Mouse (Mus musculus): Measurements from ENCODE around the gene Gm20481. TPM values are rescaled to one million over a fixed set of nuclear protein-coding genes. Genes with fewer than 3 reads are reported as not detected.
"Not testable (repeated sequence)": the region's sequence is repeated elsewhere in the genome, so short reads cannot be mapped to it uniquely, and the experiment has no call there.

Gene Gm20481
- total RNA-seq, 1 experiment from 2014 or later, result not detected

DNA sequence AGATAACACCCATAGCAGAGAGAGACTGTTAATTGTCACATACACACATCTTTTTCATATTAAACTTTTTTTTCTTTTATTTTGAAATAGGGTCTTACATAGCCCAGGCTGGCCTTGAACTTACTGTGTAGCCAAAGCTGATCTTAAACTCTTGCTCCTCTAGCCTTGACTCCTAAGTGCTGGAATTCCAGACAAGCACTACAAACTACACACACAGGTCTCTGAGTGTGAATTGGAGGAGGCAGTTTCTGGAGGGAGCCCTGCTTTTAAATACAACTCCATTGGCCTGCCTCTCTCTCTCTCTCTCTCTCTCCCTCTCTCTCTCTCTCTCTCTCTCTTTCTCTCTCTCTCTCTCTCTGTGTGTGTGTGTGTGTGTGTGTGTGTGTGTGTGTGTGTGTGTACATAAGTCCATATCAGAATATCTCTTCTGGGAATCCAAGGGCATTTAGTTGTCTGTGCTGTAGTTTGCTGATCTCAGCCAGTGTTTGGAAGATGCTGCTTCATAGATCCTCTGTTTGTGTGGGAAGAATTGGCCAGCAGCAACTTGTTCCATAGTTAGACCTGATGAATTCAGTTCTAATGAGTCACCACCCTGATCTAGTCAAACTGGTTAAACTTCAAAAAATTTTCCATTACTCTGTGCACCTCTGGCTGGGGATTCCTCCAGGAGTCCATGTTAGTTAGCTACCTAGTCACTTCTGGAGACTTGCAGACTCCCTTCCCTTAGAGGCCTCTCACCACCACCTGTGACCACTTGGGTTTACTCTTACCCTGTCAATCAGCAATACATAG lies 8.8 kb upstream of the Gm20481 start:
- ATAC-seq (replicated peaks in 1 of 2; ENCODE audit: insufficient read depth in 1 of 2, low FRiP score in 2 of 2, low TSS enrichment in 1 of 2, low read depth in 1 of 2, poor library complexity in 2 of 2, severe bottlenecking in 2 of 2), result no peak

DNA sequence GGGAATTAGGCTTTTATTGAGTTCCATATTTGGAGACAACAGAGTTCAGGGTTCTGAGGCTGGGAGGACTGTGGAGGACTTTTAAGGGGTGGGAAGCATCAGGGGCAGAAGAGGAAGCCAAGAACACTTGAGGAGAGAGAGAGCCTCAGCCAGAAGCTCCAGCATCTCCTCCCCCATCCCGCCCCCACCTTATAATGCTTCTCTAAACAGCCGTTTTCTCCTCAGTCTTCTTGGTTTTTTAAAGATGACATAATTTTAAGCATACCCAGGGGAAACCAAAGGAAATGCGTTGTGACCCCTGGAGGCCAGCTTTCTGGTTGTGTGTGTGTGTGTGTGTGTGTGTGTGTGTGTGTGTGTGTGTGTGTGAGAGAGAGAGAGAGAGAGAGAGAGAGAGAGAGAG lies 7.6 kb upstream of the Gm20481 start:
- ATAC-seq (replicated peaks in 1 of 2; ENCODE audit: insufficient read depth in 1 of 2, low FRiP score in 2 of 2, low TSS enrichment in 1 of 2, low read depth in 1 of 2, poor library complexity in 2 of 2, severe bottlenecking in 2 of 2), result no peak

GRCm38 (mm10) chr17:34962841-34963240 lies 6.9 kb upstream of the Gm20481 start:
- no peak for ATAC-seq (replicated peaks in 1 of 2; ENCODE audit: insufficient read depth in 1 of 2, low FRiP score in 2 of 2, low TSS enrichment in 1 of 2, low read depth in 1 of 2, poor library complexity in 2 of 2, severe bottlenecking in 2 of 2)

DNA sequence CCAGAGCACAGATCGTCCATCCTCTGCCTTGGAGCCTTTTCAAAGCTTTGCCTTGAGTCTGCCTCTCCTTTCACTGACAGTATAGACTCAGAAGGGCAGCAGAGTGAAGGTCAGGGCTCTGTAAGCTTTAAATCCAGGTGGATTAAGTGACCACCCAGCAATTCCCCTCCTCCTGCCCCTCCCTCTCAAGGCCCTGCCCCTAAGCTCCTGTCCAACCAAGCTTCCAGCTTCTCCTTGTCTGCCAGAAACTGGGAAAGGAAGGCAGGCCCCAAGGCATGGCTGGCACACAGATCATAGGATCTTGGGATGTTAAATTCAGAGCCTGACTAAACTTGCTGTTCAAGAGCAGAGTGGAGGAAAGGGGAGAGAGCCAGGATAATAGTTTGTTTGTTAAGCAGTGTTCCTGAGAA lies 5.1 kb upstream of the Gm20481 start:
- ATAC-seq (replicated peaks in 1 of 2; ENCODE audit: insufficient read depth in 1 of 2, low FRiP score in 2 of 2, low TSS enrichment in 1 of 2, low read depth in 1 of 2, poor library complexity in 2 of 2, severe bottlenecking in 2 of 2), result no peak

GRCm38 (mm10) chr17:34965627-34966026 lies 4.1 kb upstream of the Gm20481 start:
- ATAC-seq (replicated peaks in 1 of 2; ENCODE audit: insufficient read depth in 1 of 2, low FRiP score in 2 of 2, low TSS enrichment in 1 of 2, low read depth in 1 of 2, poor library complexity in 2 of 2, severe bottlenecking in 2 of 2), result no peak

DNA sequence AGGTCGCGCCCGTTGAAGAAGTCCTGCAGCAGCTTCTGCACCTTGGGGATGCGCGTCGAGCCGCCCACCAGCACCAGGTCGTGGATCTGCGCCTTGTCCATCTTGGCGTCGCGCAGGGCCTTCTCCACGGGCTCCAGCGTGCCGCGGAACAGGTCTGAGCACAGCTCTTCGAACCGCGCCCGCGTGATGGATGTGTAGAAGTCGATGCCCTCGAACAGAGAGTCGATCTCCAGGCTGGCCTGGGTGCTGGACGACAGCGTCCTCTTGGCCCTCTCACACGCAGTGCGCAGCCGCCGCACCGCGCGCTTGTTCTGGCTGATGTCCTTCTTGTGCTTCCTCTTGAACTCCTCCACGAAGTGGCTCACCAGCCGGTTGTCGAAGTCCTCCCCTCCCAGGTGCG lies 1.1 kb downstream of the Gm20481 start:
- ATAC-seq (replicated peaks in 1 of 2; ENCODE audit: insufficient read depth in 1 of 2, low FRiP score in 2 of 2, low TSS enrichment in 1 of 2, low read depth in 1 of 2, poor library complexity in 2 of 2, severe bottlenecking in 2 of 2), result not testable (repeated sequence)

DNA sequence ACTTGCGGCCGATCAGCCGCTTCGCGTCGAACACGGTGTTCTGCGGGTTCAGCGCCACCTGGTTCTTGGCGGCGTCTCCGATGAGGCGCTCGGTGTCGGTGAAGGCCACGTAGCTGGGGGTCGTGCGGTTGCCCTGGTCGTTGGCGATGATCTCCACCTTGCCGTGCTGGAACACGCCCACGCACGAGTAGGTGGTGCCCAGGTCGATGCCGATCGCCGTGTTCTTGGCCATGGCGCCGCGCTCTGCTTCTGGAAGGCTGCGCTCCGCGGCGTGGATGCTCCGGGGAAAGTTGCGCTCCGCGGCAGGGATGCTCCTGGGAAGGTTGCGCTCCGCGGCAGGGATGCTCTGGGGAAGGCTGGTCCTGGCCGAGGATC lies 2.0 kb downstream of the Gm20481 start:
- peak in 1 of 2 experiments; percentile 18; a peak in 1 of 4 replicates for ATAC-seq (replicated peaks in 1 of 2; ENCODE audit: insufficient read depth in 1 of 2, low FRiP score in 2 of 2, low TSS enrichment in 1 of 2, low read depth in 1 of 2, poor library complexity in 2 of 2, severe bottlenecking in 2 of 2)

GRCm38 (mm10) chr17:34972069-34972749 lies 2.5 kb downstream of the Gm20481 start, which contains the start of the genes Hspa1a and Hspa1l:
Gene Hspa1a, minus strand, starts transcription at chr17:34972156.
Gene Hspa1l, plus strand, starts transcription at chr17:34972703.
- peak; percentile 91 to 95 for ATAC-seq (replicated peaks in 1 of 2; ENCODE audit: insufficient read depth in 1 of 2, low FRiP score in 2 of 2, low TSS enrichment in 1 of 2, low read depth in 1 of 2, poor library complexity in 2 of 2, severe bottlenecking in 2 of 2)

- ATAC-seq (replicated peaks in 1 of 2; ENCODE audit: insufficient read depth in 1 of 2, low FRiP score in 2 of 2, low TSS enrichment in 1 of 2, low read depth in 1 of 2, poor library complexity in 2 of 2, severe bottlenecking in 2 of 2), result no peak
Observed at GRCm38 (mm10) chr17:34975581-34976492, 6.1 kb downstream of the Gm20481 start.

DNA sequence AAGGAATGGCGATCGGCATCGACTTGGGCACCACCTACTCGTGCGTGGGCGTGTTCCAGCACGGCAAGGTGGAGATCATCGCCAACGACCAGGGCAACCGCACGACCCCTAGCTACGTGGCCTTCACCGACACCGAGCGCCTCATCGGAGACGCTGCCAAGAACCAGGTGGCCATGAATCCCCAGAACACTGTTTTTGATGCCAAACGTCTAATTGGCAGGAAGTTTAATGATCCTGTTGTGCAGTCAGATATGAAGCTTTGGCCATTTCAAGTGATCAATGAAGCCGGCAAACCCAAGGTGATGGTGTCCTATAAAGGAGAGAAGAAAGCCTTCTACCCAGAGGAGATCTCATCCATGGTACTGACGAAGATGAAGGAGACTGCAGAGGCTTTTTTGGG lies 7.3 kb downstream of the Gm20481 start:
- ATAC-seq (replicated peaks in 1 of 2; ENCODE audit: insufficient read depth in 1 of 2, low FRiP score in 2 of 2, low TSS enrichment in 1 of 2, low read depth in 1 of 2, poor library complexity in 2 of 2, severe bottlenecking in 2 of 2), result no peak

DNA sequence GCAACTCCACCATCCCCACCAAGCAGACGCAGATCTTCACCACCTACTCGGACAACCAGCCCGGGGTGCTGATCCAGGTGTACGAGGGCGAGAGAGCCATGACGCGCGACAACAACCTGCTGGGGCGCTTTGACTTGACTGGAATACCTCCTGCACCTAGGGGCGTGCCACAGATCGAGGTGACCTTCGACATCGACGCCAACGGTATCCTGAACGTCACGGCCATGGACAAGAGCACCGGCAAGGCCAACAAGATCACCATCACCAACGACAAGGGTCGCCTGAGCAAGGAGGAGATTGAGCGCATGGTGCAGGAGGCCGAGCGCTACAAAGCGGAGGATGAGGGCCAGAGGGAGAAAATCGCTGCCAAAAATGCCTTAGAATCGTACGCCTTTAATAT lies 8.5 kb downstream of the Gm20481 start:
- ATAC-seq (replicated peaks in 1 of 2; ENCODE audit: insufficient read depth in 1 of 2, low FRiP score in 2 of 2, low TSS enrichment in 1 of 2, low read depth in 1 of 2, poor library complexity in 2 of 2, severe bottlenecking in 2 of 2), result no peak

DNA sequence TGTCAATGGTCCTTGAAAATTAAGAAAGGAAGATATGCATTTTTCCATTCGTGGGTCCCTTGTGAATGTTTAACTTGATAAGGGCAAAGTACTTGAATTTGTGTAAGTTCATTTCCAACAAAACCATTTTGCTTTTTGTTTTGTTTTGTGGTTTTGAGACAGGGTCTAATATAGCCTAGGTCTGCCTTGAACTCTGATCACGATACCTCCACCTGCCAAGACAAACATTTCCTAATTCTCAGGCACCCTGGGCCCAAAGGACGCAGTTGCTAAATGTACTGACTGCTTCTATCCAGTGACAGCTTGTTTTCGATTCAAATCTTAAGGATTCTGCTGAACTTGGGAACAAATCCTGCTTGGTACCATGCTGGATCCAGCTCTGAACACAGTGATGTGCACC lies 9.9 kb downstream of the Gm20481 start:
- no peak for ATAC-seq (replicated peaks in 1 of 2; ENCODE audit: insufficient read depth in 1 of 2, low FRiP score in 2 of 2, low TSS enrichment in 1 of 2, low read depth in 1 of 2, poor library complexity in 2 of 2, severe bottlenecking in 2 of 2)

DNA sequence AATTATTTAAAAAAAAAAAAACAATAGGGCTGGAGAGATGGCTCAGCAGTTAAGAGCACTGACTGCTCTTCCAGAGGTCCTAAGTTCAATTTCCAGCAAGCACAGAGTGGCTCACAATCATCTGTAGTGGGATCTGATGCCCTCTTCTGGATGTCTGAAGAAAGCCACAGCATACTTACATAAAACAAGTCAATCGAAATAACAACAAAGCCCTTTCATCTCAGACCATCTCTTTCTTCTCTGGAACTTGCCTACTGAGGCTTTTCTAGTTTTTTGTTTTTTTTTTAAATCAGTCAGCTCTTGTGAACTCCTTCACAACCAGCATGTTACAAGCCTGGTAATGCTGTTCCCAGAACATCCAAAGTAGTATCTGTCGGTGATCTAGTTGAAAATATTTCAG lies 10.9 kb downstream of the Gm20481 start:
- ATAC-seq (replicated peaks in 1 of 2; ENCODE audit: insufficient read depth in 1 of 2, low FRiP score in 2 of 2, low TSS enrichment in 1 of 2, low read depth in 1 of 2, poor library complexity in 2 of 2, severe bottlenecking in 2 of 2), result no peak

DNA sequence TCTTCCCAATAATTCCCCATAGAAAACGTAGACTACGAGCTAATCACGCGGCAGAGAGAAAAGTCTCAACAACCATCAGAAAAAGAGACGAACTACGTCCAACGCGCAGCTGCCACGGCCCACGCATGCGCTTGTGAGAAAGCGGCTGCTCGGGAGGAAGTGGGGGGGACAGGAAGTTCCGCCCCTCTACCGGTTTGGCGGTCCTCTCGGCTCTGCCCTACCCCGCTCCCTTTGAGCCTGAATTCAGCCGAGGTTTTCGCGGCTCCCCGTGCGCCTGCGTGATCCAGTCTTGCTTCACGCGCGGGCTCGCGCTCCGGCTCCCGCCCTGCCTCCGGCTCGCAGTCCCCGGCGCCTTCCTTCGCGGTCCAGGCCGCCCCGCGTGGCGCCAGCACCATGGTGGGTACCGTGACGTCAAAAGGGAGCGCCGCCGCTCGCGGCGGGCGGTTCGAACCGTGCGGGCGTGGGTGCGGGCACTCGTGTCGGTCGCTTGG lies 12.0 kb downstream of the Gm20481 start, which contains the start of gene Lsm2:
TSS of gene Lsm2 (plus strand) at position 173 of the 491 bp plus-strand sequence.
- ATAC-seq (replicated peaks in 1 of 2; ENCODE audit: insufficient read depth in 1 of 2, low FRiP score in 2 of 2, low TSS enrichment in 1 of 2, low read depth in 1 of 2, poor library complexity in 2 of 2, severe bottlenecking in 2 of 2), result peak; percentile 70 to 86

DNA sequence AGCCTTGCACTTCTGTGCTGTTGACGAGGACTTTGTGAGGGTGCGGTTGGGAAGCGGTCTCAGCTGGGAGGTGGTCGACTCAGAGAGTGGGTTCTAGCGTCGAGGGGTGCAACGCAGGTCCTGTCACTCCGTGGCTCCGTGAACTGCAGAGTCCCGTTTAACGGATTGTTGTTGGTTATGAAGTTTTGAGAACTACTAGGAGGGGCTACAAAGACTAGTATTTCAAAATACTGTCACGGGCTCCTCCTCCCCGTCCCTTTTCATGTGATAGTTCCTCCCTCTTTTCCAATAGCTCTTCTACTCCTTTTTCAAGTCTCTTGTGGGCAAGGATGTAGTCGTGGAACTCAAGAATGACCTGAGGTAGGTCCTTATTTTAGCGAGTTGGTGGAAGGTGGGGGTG lies 12.6 kb downstream of the Gm20481 start:
- ATAC-seq (replicated peaks in 1 of 2; ENCODE audit: insufficient read depth in 1 of 2, low FRiP score in 2 of 2, low TSS enrichment in 1 of 2, low read depth in 1 of 2, poor library complexity in 2 of 2, severe bottlenecking in 2 of 2), result 0 out of 4 replicates have a peak, but pooled peaks of 1 of the 2 experiments have one; percentile 7

- no peak for ATAC-seq (replicated peaks in 1 of 2; ENCODE audit: insufficient read depth in 1 of 2, low FRiP score in 2 of 2, low TSS enrichment in 1 of 2, low read depth in 1 of 2, poor library complexity in 2 of 2, severe bottlenecking in 2 of 2)
Observed at GRCm38 (mm10) chr17:34984218-34984617, 14.5 kb downstream of the Gm20481 start.

DNA sequence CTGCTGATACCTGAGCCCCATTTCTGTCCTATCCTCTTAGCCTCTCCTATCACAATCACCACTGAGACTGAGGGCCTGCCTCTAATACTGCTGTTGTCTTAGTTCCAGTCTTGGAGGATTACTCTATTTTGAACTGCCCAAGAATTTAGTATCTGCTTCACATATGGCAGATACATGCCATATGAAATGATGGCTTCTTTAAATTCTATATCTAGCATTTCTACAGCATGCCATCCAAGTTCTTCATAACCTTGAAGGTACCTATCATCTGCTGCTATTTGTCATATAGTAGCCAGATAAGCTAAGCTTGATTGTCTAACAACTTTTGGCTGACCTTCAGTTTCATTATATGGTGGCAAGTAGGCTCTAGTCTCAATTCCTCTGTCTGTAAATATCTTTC lies 25.0 kb downstream of the Gm20481 start:
- no peak for ATAC-seq (replicated peaks in 1 of 2; ENCODE audit: insufficient read depth in 1 of 2, low FRiP score in 2 of 2, low TSS enrichment in 1 of 2, low read depth in 1 of 2, poor library complexity in 2 of 2, severe bottlenecking in 2 of 2)
